Mouse (Mus musculus) megakaryocyte, embryonic 14.5 days (primary cell): ENCODE measurements at regions not wholly inside any gene's neighbourhood (a gene's known extent, or its start where the extent isn't known, plus 50 kb on each side); places are given as distances from the start of the nearest gene placed in this dataset.

Source experiments
- H3K27me3 ChIP-seq: replicated peaks from 2 replicates; pipeline ENCODE3; 2012; ENCODE audit warnings: inconsistent platforms
- H3K36me3 ChIP-seq: replicated peaks from 2 replicates; pipeline ENCODE3; 2012; ENCODE audit warnings: low read length, inconsistent platforms, mixed read lengths
- H3K4me1 ChIP-seq: 2 replicates; pipeline ENCODE4 v1.6.1; 2012; ENCODE audit warnings: inconsistent platforms
- H3K4me3 ChIP-seq: replicated peaks from 2 replicates; pipeline ENCODE3; 2012; ENCODE audit warnings: moderate library complexity, mild to moderate bottlenecking, inconsistent platforms
- H3K9me3 ChIP-seq: 2 replicates; pipeline ENCODE4 v1.6.1; 2012; ENCODE audit warnings: inconsistent platforms
- FLI1 ChIP-seq: IDR thresholded peaks from 2 replicates; pipeline ENCODE4 v1.6.1; 2012; ENCODE audit warnings: low read length, inconsistent platforms, mixed read lengths
- GATA1 ChIP-seq: IDR thresholded peaks from 3 replicates; pipeline ENCODE4 v1.6.1; 2012; ENCODE audit warnings: mixed read lengths, low read length, inconsistent platforms, borderline replicate concordance

DNA sequence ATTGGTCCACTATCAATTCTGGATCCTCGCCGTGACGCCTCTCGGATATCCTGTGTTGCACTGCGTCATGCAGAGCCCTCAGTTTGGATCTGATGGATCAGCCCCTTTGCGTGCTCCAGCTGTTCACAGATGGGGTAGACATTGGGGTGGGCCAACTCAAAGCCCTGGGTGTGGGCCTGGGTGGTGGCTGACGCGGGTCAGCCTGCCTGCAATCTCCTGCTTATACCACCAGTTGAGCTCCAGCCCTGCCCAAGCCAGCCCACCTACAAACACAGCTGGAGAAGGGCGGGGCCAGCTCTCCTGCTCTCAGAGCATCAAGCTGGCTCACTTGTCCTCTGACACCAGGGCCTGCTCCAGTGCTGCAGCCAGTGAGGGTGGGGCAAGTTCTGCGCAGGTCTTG, 73.1 kb downstream of the Rps15a start:
- TF ChIP-seq GATA1 = no peak
- TF ChIP-seq FLI1 = no peak
- Histone ChIP-seq H3K36me3 (no peaks in the 10 kb centered on the region), H3K4me3 (no peak overlapping the region)

DNA sequence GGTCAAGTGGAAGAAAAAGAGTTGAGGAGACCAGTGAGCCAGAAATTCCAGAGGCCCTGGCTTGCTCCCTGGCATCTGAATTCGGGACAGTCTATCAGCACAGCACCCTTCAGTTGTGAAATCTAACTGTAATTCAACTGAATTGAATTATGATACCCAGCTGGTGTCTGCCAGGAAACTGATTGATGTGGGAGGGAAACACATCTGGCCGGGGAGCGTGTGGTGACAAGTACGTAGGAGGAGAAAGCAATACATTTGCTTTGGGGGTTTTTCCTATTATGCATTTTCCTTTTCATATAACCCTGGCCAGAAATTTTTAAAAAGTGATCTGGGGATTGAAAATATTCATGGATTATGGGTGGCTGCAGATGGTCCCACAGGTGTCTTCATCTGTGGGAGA, 76.1 kb downstream of the Rps15a start:
- Histone ChIP-seq H3K36me3 (no peaks in the 10 kb centered on the region), H3K27me3 (peaks cover 2% of the 10 kb centered on the region), H3K9me3 (no peaks in the 10 kb centered on the region), H3K4me1 (no peaks in the 10 kb centered on the region), H3K4me3 (no peak overlapping the region)
- no peak for TF ChIP-seq GATA1
- no peak for TF ChIP-seq FLI1

More for the DNA sequence above, 73.1 kb downstream of the Rps15a start:
- no peaks in the 10 kb centered on the region for H3K9me3 ChIP-seq
- peaks cover 2% of the 10 kb centered on the region for H3K27me3 ChIP-seq
- no peaks in the 10 kb centered on the region for H3K4me1 ChIP-seq

- Histone ChIP-seq H3K4me1 (no peaks in the 10 kb centered on the region; the same call in 1 of the 2 replicates), H3K36me3 (no peaks in the 10 kb centered on the region), H3K27me3 (peaks cover 3% of the 10 kb centered on the region), H3K4me3 (no peak overlapping the region), H3K9me3 (no peaks in the 10 kb centered on the region)
- no peak for TF ChIP-seq FLI1
- no peak for TF ChIP-seq GATA1
These were observed 78.9 kb downstream of the Rps15a start for GRCm38 (mm10) chr7:118037062-118037461.

- Histone ChIP-seq H3K36me3 (no peaks in the 10 kb centered on the region), H3K4me1 (no peaks in the 10 kb centered on the region), H3K4me3 (no peak overlapping the region), H3K9me3 (no peaks in the 10 kb centered on the region), H3K27me3 (no peaks in the 10 kb centered on the region)
- TF ChIP-seq FLI1 = no peak
These were observed 89.9 kb downstream of the Rps15a start for GRCm38 (mm10) chr7:118026106-118026526.

DNA sequence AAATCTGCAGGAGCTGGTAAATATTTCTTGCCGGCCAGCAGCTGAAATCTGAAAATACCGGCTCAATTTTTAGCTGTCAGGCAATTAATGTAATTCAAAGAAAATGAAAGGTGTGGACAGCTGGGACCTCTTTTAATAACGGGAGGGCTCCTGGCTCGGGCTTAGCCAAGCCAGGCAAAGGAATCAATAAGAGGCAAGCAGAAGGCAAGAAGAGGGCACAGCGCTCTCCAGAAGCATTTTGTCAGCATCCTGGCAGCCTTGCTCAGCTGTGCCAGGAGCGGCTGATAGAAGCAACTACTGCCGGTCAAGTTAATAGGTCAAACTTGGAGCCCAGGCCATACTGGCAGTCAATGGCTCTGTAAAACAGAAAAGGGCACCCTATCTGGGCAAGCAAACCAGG, 111.4 kb downstream of the Rps15a start:
- no peak for TF ChIP-seq FLI1
- no peak for TF ChIP-seq GATA1
- H3K36me3 ChIP-seq = no peaks in the 10 kb centered on the region
- no peak overlapping the region for H3K4me3 ChIP-seq
- peaks cover 4% of the 10 kb centered on the region; the same call in 1 of the 2 replicates for H3K9me3 ChIP-seq
- H3K4me1 ChIP-seq = no peaks in the 10 kb centered on the region
- no peaks in the 10 kb centered on the region for H3K27me3 ChIP-seq

DNA sequence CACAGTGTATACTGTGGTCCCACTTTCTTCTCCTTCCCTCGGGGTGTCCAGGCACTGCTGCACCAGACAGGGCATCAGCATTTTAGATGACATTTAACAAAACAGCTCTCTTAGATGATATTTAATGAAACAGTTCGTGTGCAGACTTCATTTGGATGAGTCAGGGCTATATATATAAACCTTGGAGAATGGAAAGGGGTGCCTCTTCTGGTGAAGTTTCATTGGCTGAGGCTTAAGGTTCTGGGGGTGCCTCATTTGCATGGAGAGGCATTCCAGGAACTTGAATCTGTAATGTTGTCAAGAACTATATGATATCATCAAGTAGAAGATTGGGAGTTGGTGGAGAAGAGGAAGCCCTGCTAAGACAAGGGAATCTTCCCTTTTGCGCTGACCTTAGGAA, 114.1 kb downstream of the Rps15a start:
- no peaks in the 10 kb centered on the region for H3K4me1 ChIP-seq
- H3K9me3 ChIP-seq = 0 out of 2 replicates have a peak, but pooled peaks cover 4% of the 10 kb centered on the region
- no peaks in the 10 kb centered on the region for H3K36me3 ChIP-seq
- TF ChIP-seq FLI1 (no peak), GATA1 (no peak)
- no peak overlapping the region for H3K4me3 ChIP-seq
- no peaks in the 10 kb centered on the region for H3K27me3 ChIP-seq

- no peak for TF ChIP-seq FLI1
- no peak for TF ChIP-seq GATA1
These were observed 114.9 kb downstream of the Rps15a start for GRCm38 (mm10) chr7:118001121-118001520.

DNA sequence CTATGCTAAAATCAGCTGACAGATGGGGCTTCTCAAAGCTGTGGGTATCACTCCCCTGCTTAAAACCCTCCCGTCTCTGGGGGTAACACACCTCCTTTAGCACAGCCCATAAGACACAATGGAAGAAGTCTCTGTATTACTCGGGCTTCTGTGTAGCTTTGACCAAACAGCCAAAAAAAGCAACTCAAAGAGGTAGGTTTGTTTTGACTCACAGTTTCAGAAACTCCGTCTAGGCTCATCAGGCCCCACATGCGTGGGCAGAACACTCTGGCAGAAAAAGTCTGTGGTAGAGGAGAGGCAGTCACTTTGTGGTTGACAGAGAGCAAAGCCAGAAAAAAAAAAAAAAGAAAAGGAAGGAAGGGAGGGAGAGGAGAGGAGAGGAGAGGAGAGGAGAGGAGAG, 133.8 kb downstream of the Rps15a start:
- Histone ChIP-seq H3K27me3 (no peaks in the 10 kb centered on the region), H3K9me3 (no peaks in the 10 kb centered on the region)
- TF ChIP-seq GATA1 (no peak), FLI1 (no peak)

More at GRCm38 (mm10) chr7:118001121-118001520, 114.9 kb downstream of the Rps15a start:
- H3K9me3 ChIP-seq = 0 out of 2 replicates have a peak, but pooled peaks cover 4% of the 10 kb centered on the region
- no peaks in the 10 kb centered on the region for H3K36me3 ChIP-seq
- H3K27me3 ChIP-seq = no peaks in the 10 kb centered on the region
- no peaks in the 10 kb centered on the region for H3K4me1 ChIP-seq
- H3K4me3 ChIP-seq = no peak overlapping the region

DNA sequence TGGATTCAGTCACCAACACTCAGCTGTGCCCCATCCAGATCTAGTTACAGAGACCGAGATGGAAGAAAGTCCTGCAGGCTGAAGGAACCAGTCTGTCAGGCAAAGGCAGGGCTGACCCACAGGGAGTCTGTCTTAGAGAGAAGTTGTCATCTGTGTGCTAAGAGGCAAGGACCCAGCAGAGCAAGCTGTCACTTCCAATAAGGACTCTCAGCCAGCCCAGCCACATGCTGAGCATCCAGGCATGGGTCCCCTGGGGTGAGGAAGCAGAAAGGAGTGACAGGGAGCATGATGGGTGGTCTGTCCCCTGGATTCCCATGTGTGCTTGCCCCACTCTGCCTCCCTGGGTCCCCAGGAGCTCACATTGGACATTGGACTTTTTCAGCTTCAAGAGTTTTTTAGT, 144.8 kb downstream of the Rps15a start:
- no peak for TF ChIP-seq FLI1
- TF ChIP-seq GATA1 = no peak
- Histone ChIP-seq H3K27me3 (no peaks in the 10 kb centered on the region), H3K9me3 (no peaks in the 10 kb centered on the region), H3K36me3 (no peaks in the 10 kb centered on the region), H3K4me3 (no peak overlapping the region), H3K4me1 (no peaks in the 10 kb centered on the region)

More for the DNA sequence above, 133.8 kb downstream of the Rps15a start:
- H3K4me1 ChIP-seq = no peaks in the 10 kb centered on the region
- H3K4me3 ChIP-seq = no peak overlapping the region
- H3K36me3 ChIP-seq = no peaks in the 10 kb centered on the region

GRCm38 (mm10) chr7:117943435-117943834, 172.6 kb downstream of the Rps15a start:
- peaks cover 5% of the 10 kb centered on the region; the same call in 1 of the 2 replicates for H3K9me3 ChIP-seq
- no peaks in the 10 kb centered on the region for H3K36me3 ChIP-seq
- TF ChIP-seq FLI1 (no peak), GATA1 (no peak)
- H3K4me3 ChIP-seq = no peak overlapping the region
- H3K27me3 ChIP-seq = no peaks in the 10 kb centered on the region
- H3K4me1 ChIP-seq = no peaks in the 10 kb centered on the region

DNA sequence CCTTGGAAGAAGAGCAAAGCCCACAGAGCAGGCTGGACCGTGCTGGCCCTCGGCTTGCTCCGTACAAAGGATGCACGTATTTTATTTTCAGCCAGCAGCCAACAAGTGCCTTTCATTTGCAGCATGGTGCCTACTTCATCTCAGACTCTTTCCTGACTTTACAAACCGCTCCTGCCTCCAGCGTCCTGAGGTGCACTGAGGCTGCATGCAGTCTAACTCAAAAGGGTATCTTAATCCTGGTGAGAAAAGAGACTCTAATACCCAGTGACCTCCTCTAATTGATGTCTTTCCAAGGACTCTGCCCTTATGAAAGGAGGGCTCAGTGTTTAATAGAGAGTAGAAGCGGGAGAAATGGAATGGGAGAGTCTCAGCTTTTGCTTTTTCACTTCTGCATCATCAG, 176.4 kb downstream of the Rps15a start:
- H3K27me3 ChIP-seq = no peaks in the 10 kb centered on the region
- H3K4me1 ChIP-seq = no peaks in the 10 kb centered on the region
- H3K9me3 ChIP-seq = no peaks in the 10 kb centered on the region
- TF ChIP-seq FLI1 (no peak), GATA1 (no peak)
- H3K4me3 ChIP-seq = no peak overlapping the region
- H3K36me3 ChIP-seq = no peaks in the 10 kb centered on the region
